Mouse (Mus musculus) right cerebral cortex, postnatal 10 days (tissue): Measurements from ENCODE around the gene Dennd2a.
A peak's percentile ranks its signal among the peaks of the same experiment; 100 is the strongest.
"Not testable (repeated sequence)": the region's sequence is repeated elsewhere in the genome, so short reads cannot be mapped to it uniquely, and the experiment has no call there.

Source experiments
- DNase-seq, 2 experiments: peaks; one replicate each; pipeline ENCODE4 v3.0.0; 2021; ENCODE audit warnings: low spot score in 2 of 2

The Dennd2a gene

DNA sequence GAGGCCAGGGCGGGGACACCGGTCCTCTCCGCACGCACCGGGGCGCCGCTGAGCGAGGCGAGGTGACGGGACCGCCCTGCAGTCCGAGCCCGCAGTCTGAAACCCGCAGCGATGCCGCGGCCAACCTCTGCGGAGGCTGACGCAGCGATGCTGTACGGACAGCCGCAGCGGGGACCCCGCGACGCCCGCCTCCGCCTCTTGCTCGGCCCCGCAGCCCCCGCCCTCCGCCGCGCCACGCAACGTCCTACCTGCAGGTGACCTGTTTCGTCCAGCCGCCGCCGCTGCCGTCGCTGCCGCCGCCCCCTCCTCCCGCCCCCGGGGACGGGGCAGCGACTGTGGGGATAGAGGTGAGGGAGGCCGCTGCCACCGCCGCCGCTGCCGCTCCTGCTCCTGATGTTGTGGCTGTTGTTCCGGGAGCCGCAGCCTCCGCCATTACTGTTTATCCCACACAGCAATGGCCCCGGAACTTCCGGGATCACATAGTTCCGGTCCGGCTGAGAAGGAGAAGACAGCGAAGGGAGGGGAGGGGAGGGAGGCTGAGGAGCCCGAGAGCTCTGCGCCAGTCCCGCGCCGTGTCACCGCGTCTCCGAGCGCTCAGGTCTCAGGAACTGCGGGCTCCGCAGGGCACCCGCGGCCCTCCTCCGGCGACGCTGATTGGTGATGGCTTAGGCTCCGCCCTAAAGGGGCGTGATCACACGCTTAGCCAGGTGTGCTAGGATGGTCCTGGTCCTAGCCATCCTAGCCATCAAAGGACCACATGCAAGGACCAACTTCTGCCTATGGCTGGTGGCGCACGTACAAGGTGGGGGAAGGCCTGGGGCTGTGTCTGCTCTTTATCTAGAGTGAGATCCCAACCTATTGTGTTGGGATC lies 137.6 kb downstream of the Dennd2a start, which contains the start of gene Mkrn1:
Gene Mkrn1 (minus strand): TSS at position 612 of the 871 bp plus-strand sequence.
- DNase-seq: peak; percentile 88 to 90

DNA sequence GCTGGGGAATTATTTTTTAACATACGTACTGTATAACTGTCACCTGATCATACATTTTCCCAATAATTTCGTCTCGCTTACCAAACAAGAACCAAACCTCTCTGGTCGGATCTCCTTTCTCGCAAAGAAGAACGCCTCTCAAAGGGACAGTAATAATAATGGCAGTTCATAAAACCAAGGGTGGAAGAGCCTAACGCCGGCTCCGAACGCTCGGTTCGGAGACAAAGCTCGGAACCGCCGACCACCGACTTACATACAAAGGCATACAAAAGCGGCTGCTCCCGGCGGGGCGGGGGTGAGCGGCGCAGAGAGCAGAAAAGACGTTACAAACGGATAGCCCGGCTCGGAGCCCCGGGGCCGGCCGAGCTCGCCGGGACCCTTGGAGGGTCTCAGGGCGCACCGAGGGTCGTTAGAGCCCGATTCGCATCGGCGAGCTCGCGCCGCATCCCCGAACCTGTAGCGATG lies 138.2 kb downstream of the Dennd2a start:
- peak in 1 of 2 experiments; percentile 63 for DNase-seq

DNA sequence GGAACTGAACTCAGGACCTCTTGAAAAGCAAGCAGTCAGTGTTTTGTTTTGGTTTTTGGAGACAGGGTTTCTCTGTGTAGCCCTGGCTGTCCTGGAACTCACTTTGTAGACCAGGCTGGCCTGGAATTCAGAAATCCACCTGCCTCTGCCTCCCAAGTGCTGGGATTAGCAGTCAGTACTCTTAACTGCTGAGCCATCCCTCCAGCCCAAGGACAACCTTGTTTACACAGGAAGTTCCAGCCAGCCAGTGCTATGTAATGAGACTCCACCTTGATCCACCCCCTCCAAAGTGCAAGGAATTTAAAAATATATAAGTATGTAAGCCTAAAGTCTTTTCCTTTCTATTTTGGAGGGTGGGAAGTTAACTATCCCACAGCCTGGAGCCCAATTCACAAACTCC lies 141.0 kb downstream of the Dennd2a start:
- not testable (repeated sequence) for DNase-seq

DNA sequence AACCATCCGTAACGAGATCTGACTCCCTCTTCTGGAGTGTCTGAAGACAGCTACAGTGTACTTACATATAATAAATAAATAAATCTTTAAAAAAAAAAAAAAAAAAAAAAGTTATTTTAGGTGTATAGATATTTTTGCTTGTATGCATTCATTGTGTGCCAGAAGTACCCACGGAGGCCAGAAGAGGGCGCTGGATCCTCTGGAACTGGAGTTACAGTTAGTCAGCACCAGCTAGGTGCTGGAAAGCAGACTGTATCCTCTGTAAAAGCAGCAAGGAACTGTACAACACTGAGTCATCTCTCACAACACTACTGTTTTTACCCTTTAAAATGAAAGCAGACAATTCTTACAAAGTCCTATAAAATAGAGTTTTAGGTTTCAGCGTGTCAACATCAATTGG lies 141.9 kb downstream of the Dennd2a start:
- peak; percentile 74 to 82 for DNase-seq

DNA sequence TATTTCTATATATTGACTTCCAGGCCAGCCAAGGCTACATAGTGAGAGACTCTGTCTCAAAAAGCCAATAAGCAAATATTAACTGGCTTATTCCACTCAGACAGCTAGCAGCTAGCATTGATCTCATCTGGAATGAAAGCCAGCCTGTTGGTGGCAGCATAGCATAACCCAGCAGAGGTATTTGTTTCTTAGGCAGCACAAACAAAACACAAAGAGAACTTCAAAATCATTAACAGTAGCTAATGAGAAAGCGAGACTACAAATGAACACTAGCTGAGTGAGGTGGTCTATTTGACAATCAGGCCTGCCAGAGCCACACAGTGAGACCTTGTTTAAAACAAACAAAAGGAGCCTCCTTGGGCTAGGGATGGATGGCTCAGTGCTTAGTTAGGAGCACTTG lies 143.6 kb downstream of the Dennd2a start:
- DNase-seq: no peak
